Mouse (Mus musculus) lung, postnatal 0 days (tissue): ENCODE results near the gene Ift22.

Experiments used
- CTCF ChIP-seq: IDR thresholded peaks from 2 replicates; pipeline ENCODE4 v1.5.1; 2016; ENCODE audit warnings: antibody characterized with exemption, mild to moderate bottlenecking
- EP300 ChIP-seq: IDR thresholded peaks from 2 replicates; pipeline ENCODE4 v1.6.1; 2016; ENCODE audit warnings: antibody characterized with exemption, mild to moderate bottlenecking, control low read depth

DNA sequence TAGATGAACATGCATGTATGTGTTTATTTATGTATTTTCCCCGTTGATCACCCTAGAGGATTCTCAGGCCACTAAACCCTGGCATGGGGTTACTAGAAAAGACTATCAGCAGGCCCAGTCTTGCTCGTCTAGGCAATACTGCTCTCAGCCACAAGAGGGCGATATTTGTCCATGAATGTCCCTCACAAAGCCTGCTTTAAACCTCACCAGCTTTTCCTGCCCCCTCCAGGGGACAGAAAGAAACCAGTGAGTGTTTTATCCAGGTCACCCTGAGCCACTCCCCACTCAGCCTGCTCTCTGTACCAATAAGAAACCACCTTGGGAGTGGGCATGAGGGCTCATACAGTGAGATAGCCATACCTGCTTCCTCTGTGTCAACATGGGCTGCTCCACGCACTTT lies 21.1 kb downstream of the Ift22 start:
- TF ChIP-seq CTCF (peak; percentile 97), EP300 (no peak)
